ENCODE assay signal across 16 mouse cellular contexts in the genomic region with DNA sequence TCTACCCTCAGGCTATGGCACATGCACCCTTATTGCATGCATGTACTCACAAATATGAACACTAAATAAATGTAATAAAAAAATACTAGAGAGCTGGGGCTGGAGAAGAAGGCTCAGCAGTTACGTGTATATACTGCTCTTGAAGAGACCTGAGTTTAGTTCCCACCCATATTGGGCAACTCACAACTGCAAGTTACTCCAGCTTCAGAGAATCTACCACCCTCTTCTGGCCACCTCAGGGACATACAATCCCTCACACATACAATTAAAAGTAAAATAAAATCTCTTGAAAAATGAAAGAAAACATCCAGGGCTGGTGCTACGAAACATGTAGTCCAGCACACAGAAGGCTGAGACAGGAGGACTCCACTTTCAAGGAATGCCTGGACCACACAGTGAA. TPM values are rescaled to one million over a fixed set of nuclear protein-coding genes. Genes with fewer than 3 reads are reported as not detected.
DNase-seq lines count a peak whose midpoint lies in the region; ATAC-seq and TF ChIP-seq lines count a peak whose summit lies in the region.
"Had no signal": no experiment of that assay in that cellular context is flagged by ENCODE, and none has a peak within 500 bp of the region (broad histone marks: within the 10 kb centered on the region; RNA-seq: fewer than 3 reads in every experiment).

No protein-coding gene starts in this region.

- peak; percentile 58 for ATAC-seq in lung, postnatal 0 days
- peak; percentile 61 for ATAC-seq in megakaryocyte-erythroid progenitor cell, adult 5-6 weeks (replicated peaks; ENCODE audit: low FRiP score, low TSS enrichment, poor library complexity, severe bottlenecking)
- ATAC-seq: forebrain, embryonic 16.5 days had no signal

- H3K9me3 ChIP-seq in lung, postnatal 0 days (ENCODE audit: low read length) = no peaks in the 10 kb centered on the region
- H3K9me3 ChIP-seq in CH12.LX (replicated peaks; ENCODE audit: low read length) = no peaks in the 10 kb centered on the region
- H3K9me3 ChIP-seq: megakaryocyte, embryonic 14.5 days; neural tube, embryonic 12.5 days had no signal

- peak; percentile 57 for TF ChIP-seq RAD21 in CH12.LX (IDR thresholded peaks at IDR 0.05; ENCODE audit: low read depth, low read length)

- no peak for TF ChIP-seq EP300 in lung, postnatal 0 days (IDR thresholded peaks at IDR 0.05)
- TF ChIP-seq EP300 in CH12.LX (IDR thresholded peaks at IDR 0.05; ENCODE audit: low read length) = no peak

- H3K4me2 ChIP-seq in lung, postnatal 0 days (replicated peaks; ENCODE audit: low read depth, low read length) = no peak overlapping the region
- no peak overlapping the region for H3K4me2 ChIP-seq in CH12.LX (ENCODE audit: insufficient read depth, low read depth, poor library complexity, severe bottlenecking)
- H3K4me2 ChIP-seq: hindbrain, embryonic 14.5 days; limb, embryonic 12.5 days; neural tube, embryonic 12.5 days had no signal

- peaks cover 12% of the 10 kb centered on the region for H3K36me3 ChIP-seq in lung, postnatal 0 days (ENCODE audit: insufficient read depth, low read length)
- H3K36me3 ChIP-seq in CH12.LX (replicated peaks in 1 of 2; ENCODE audit: control insufficient read depth in 1 of 2, insufficient read depth in 1 of 2, low read length in 1 of 2) = peaks cover 34 to 51% of the 10 kb centered on the region in 2 experiments

- no peak overlapping the region for H3K9ac ChIP-seq in lung, postnatal 0 days (replicated peaks; ENCODE audit: low read depth)
- H3K9ac ChIP-seq in CH12.LX (ENCODE audit: insufficient read depth, low read depth) = no peak overlapping the region
- H3K9ac ChIP-seq: hindbrain, embryonic 14.5 days; limb, embryonic 12.5 days; neural tube, embryonic 12.5 days had no signal

- 57% methylated on average over 2 of the region's 2 CpGs for WGBS in lung, postnatal 0 days

- peak; percentile 80 for DNase-seq in lung, postnatal 0 days (ENCODE audit: low spot score)
- no peak for DNase-seq in lung, postnatal 25 days (ENCODE audit: low spot score)
- DNase-seq in CH12.LX (ENCODE audit: extremely low read depth) (peak; percentile 60), ZHBTc4 (ENCODE audit: low read depth, low spot score) (peak; percentile 66)
- no peak for DNase-seq in ovary, adult 18-20 months (ENCODE audit: low spot score)
- no peak for DNase-seq in Muller cell, postnatal 12 days (ENCODE audit: inconsistent ontology term)
- DNase-seq: cerebellum, adult 18-20 months; heart, adult 11 months had no signal

- H3K4me3 ChIP-seq in lung, postnatal 0 days (ENCODE audit: low read depth, low read length) = no peak overlapping the region
- no peak overlapping the region for H3K4me3 ChIP-seq in CH12.LX (replicated peaks in 1 of 3; ENCODE audit: low read depth in 2 of 3, low read length in 2 of 3, poor library complexity in 1 of 3)
- H3K4me3 ChIP-seq: limb, embryonic 12.5 days; megakaryocyte, embryonic 14.5 days; neural tube, embryonic 12.5 days had no signal

- TF ChIP-seq CTCF in lung, postnatal 0 days (IDR thresholded peaks at IDR 0.05) = peak; percentile 58
- peak in 1 of 2 experiments; percentile 71; a peak in 3 of 4 replicates for TF ChIP-seq CTCF in CH12.LX (conservative IDR thresholded peaks at IDR 0.05 in 1 of 2, IDR thresholded peaks at IDR 0.05 in 1 of 2; ENCODE audit: low read depth in 2 of 2, low read length in 2 of 2)

- H3K27me3 ChIP-seq in lung, postnatal 0 days (replicated peaks; ENCODE audit: insufficient read depth, low read length) = no peaks in the 10 kb centered on the region
- no peaks in the 10 kb centered on the region for H3K27me3 ChIP-seq in CH12.LX (replicated peaks)
- H3K27me3 ChIP-seq: limb, embryonic 12.5 days; neural tube, embryonic 12.5 days had no signal

- H3K4me1 ChIP-seq in lung, postnatal 0 days (ENCODE audit: insufficient read depth, low read depth, low read length) = no peaks in the 10 kb centered on the region
- peaks cover 0 to 18% of the 10 kb centered on the region in 2 experiments; a peak in 2 of 4 replicates for H3K4me1 ChIP-seq in CH12.LX (ENCODE audit: control insufficient read depth in 1 of 2, insufficient read depth in 2 of 2)
- H3K4me1 ChIP-seq: limb, embryonic 12.5 days had no signal

- dilution Hi-C loops in CH12.LX (cut with MboI; ENCODE audit: extremely low pct_ligation_motif_present, extremely low pct_unique_long_range_greater_than_20kb, low sequenced_read_pairs) = no loop called here

- no peak overlapping the region for H3K27ac ChIP-seq in lung, postnatal 0 days (ENCODE audit: low read length)
- H3K27ac ChIP-seq in CH12.LX (ENCODE audit: insufficient read depth, low read depth) = no peak overlapping the region
- H3K27ac ChIP-seq: hindbrain, embryonic 14.5 days; limb, embryonic 12.5 days; neural tube, embryonic 12.5 days had no signal

- TF ChIP-seq POLR2A in CH12.LX (IDR thresholded peaks at IDR 0.05; ENCODE audit: low read depth, low read length) = no peak

- peaks cover 2% of the 10 kb centered on the region; the same call in 1 of the 2 replicates for H3K79me2 ChIP-seq in CH12.LX (replicated peaks; ENCODE audit: control insufficient read depth, extremely low read depth, insufficient read depth, poor library complexity, severe bottlenecking)

- in situ Hi-C loops in CH12.LX (cut with MboI; ENCODE audit: low pct_ligation_motif_present, low pct_unique_long_range_greater_than_20kb, low sequenced_read_pairs) = no loop called here

TF ChIP-seq in CH12.LX, 34 proteins besides CTCF, POLR2A, EP300 and RAD21:
- 0 out of 2 replicates have a peak, but pooled peaks have one; percentile 2 for TF ChIP-seq ZC3H11A (IDR thresholded peaks at IDR 0.05; ENCODE audit: low read depth, low read length)
- no peak for TF ChIP-seq JUN (IDR thresholded peaks at IDR 0.05; ENCODE audit: insufficient read depth, low read depth, low read length)
- TF ChIP-seq SMC3 (IDR thresholded peaks at IDR 0.05; ENCODE audit: low read depth, low read length) = peak; percentile 52
- no peak for TF ChIP-seq BHLHE40 (IDR thresholded peaks at IDR 0.05; ENCODE audit: low read depth, low read length)

RNA-seq across cellular contexts. Expression of gene Upk1a, which starts 1.8 kb away (rescaled TPM):
- 11.2 and 11.8 TPM in 2 replicates for polyA plus RNA-seq in lung, postnatal 0 days (2015; fragmentation: Nextera tagmentation; extraction: Ambion mirVana)
- total RNA-seq in CH12.LX (2012; rRNA removed) = 6.5 and 10.9 TPM in 2 replicates
- total RNA-seq in CH12.LX (2014; rRNA removed) = 0.47 and 0.49 TPM in 2 replicates
- polyA plus RNA-seq in CH12.LX (2012; ENCODE audit: insufficient read length, low read depth) = 1.8 and 2.3 TPM in 2 replicates
- total RNA-seq in megakaryocyte-erythroid progenitor cell, adult 5-6 weeks (2014; fragmentation: Nextera tagmentation) = 0.83 TPM in 1 of 2 replicates, not detected in the other
- total RNA-seq in megakaryocyte-erythroid progenitor cell, adult 5-6 weeks (2017) = 0.99 TPM in 1 of 2 replicates, not detected in the other

RNA-seq across cellular contexts. Expression of gene Cox6b1, which starts 11.5 kb away (rescaled TPM):
- 717 and 766 TPM in 2 replicates for polyA plus RNA-seq in lung, postnatal 0 days (2015; fragmentation: Nextera tagmentation; extraction: Ambion mirVana)
- total RNA-seq in CH12.LX (2012; rRNA removed) (432 and 456 TPM in 2 replicates), CH12.LX (2014; rRNA removed) (776 and 802 TPM in 2 replicates)
- polyA plus RNA-seq in CH12.LX (2012; ENCODE audit: insufficient read length, low read depth) = 581 and 625 TPM in 2 replicates
- total RNA-seq in megakaryocyte-erythroid progenitor cell, adult 5-6 weeks (2014; fragmentation: Nextera tagmentation) = 569 and 755 TPM in 2 replicates
- 427 and 665 TPM in 2 replicates for total RNA-seq in megakaryocyte-erythroid progenitor cell, adult 5-6 weeks (2017)

RNA-seq across cellular contexts. Expression of gene Zbtb32, which starts 15.7 kb away (rescaled TPM):
- 3.0 and 3.9 TPM in 2 replicates for polyA plus RNA-seq in lung, postnatal 0 days (2015; fragmentation: Nextera tagmentation; extraction: Ambion mirVana)
- total RNA-seq in CH12.LX (2012; rRNA removed) = 183 TPM in 2 replicates
- total RNA-seq in CH12.LX (2014; rRNA removed) = 156 and 173 TPM in 2 replicates
- 171 and 178 TPM in 2 replicates for polyA plus RNA-seq in CH12.LX (2012; ENCODE audit: insufficient read length, low read depth)
- total RNA-seq in megakaryocyte-erythroid progenitor cell, adult 5-6 weeks (2014; fragmentation: Nextera tagmentation) = not detected in 2 replicates
- total RNA-seq in megakaryocyte-erythroid progenitor cell, adult 5-6 weeks (2017) = not detected in 2 replicates
- total RNA-seq: layer of hippocampus, adult 18-20 months had no signal

RNA-seq across cellular contexts. Expression of gene Etv2, which starts 21.2 kb away (rescaled TPM):
- polyA plus RNA-seq in lung, postnatal 0 days (2015; fragmentation: Nextera tagmentation; extraction: Ambion mirVana) = not detected in 2 replicates
- total RNA-seq in CH12.LX (2012; rRNA removed) (not detected in 2 replicates), CH12.LX (2014; rRNA removed) (not detected in 2 replicates)
- not detected in 2 replicates for polyA plus RNA-seq in CH12.LX (2012; ENCODE audit: insufficient read length, low read depth)
- not detected in 2 replicates for total RNA-seq in megakaryocyte-erythroid progenitor cell, adult 5-6 weeks (2014; fragmentation: Nextera tagmentation)
- total RNA-seq in megakaryocyte-erythroid progenitor cell, adult 5-6 weeks (2017) = not detected in 2 replicates
- total RNA-seq: adrenal gland, adult 18-20 months; layer of hippocampus, adult 18-20 months had no signal
- polyA plus RNA-seq: forebrain, embryonic 16.5 days; limb, embryonic 12.5 days; neural tube, embryonic 12.5 days had no signal

RNA-seq across cellular contexts. Expression of gene Kmt2b, which starts 25.9 kb away (rescaled TPM):
- polyA plus RNA-seq in lung, postnatal 0 days (2015; fragmentation: Nextera tagmentation; extraction: Ambion mirVana) = 6.8 and 6.9 TPM in 2 replicates
- total RNA-seq in CH12.LX (2012; rRNA removed) (17.2 and 18.3 TPM in 2 replicates), CH12.LX (2014; rRNA removed) (4.8 and 8.4 TPM in 2 replicates)
- polyA plus RNA-seq in CH12.LX (2012; ENCODE audit: insufficient read length, low read depth) = 31.0 and 32.8 TPM in 2 replicates
- 105 and 115 TPM in 2 replicates for total RNA-seq in megakaryocyte-erythroid progenitor cell, adult 5-6 weeks (2014; fragmentation: Nextera tagmentation)
- total RNA-seq in megakaryocyte-erythroid progenitor cell, adult 5-6 weeks (2017) = 17.0 and 17.3 TPM in 2 replicates

Comparison
In these comparisons a context has a peak if more than half of its experiments do, and no peak if none do; other contexts are left out.
1. DNase-seq: peak in lung, postnatal 0 days (single experiment), CH12.LX (single experiment) and ZHBTc4 (single experiment); none in lung, postnatal 25 days (single experiment), ovary, adult 18-20 months (single experiment) and Muller cell, postnatal 12 days (single experiment).
2. RNA of gene Zbtb32, which starts 15.7 kb away (total RNA-seq): 156 to 183 TPM in CH12.LX; not detected in megakaryocyte-erythroid progenitor cell, adult 5-6 weeks; every median in the first group is over 100 times any median in the second.